Mouse (Mus musculus): ENCODE data around the gene AI467606. TPM values are rescaled to one million over a fixed set of nuclear protein-coding genes. Genes with fewer than 3 reads are reported as not detected.
"Not testable (repeated sequence)": the region's sequence is repeated elsewhere in the genome, so short reads cannot be mapped to it uniquely, and the experiment has no call there.

Gene AI467606
- total RNA-seq (2017): 17.2 and 24.1 TPM in 2 replicates

GRCm38 (mm10) chr7:127091114-127091896, at the start of gene AI467606:
AI467606 (plus strand) TSS chr7:127091359.
- peak; percentile 90 for ATAC-seq (replicated peaks; ENCODE audit: low read depth, poor library complexity, severe bottlenecking)

- peak; percentile 98 for ATAC-seq (replicated peaks; ENCODE audit: low read depth, poor library complexity, severe bottlenecking)
Observed at GRCm38 (mm10) chr7:127041851-127042672, 49.1 kb upstream of the AI467606 start, which contains the start of gene Kif22. Kif22 (minus strand) TSS chr7:127042471.

GRCm38 (mm10) chr7:127055026-127055585, 36.1 kb upstream of the AI467606 start:
- ATAC-seq (replicated peaks; ENCODE audit: low read depth, poor library complexity, severe bottlenecking): no peak

- ATAC-seq (replicated peaks; ENCODE audit: low read depth, poor library complexity, severe bottlenecking): no peak
Observed at GRCm38 (mm10) chr7:127065538-127065937, 25.6 kb upstream of the AI467606 start.

GRCm38 (mm10) chr7:127066317-127066716, 24.8 kb upstream of the AI467606 start:
- no peak for ATAC-seq (replicated peaks; ENCODE audit: low read depth, poor library complexity, severe bottlenecking)

- ATAC-seq (replicated peaks; ENCODE audit: low read depth, poor library complexity, severe bottlenecking): no peak
Observed at GRCm38 (mm10) chr7:127070871-127071413, 20.2 kb upstream of the AI467606 start.

GRCm38 (mm10) chr7:127073221-127073620, 17.9 kb upstream of the AI467606 start:
- no peak for ATAC-seq (replicated peaks; ENCODE audit: low read depth, poor library complexity, severe bottlenecking)

- no peak for ATAC-seq (replicated peaks; ENCODE audit: low read depth, poor library complexity, severe bottlenecking)
Observed at GRCm38 (mm10) chr7:127076188-127076587, 15.0 kb upstream of the AI467606 start.

- ATAC-seq (replicated peaks; ENCODE audit: low read depth, poor library complexity, severe bottlenecking): 0 out of 2 replicates have a peak, but pooled peaks have one; percentile 27
Observed at GRCm38 (mm10) chr7:127077692-127078091, 13.5 kb upstream of the AI467606 start.

- peak; percentile 70 for ATAC-seq (replicated peaks; ENCODE audit: low read depth, poor library complexity, severe bottlenecking)
Observed at GRCm38 (mm10) chr7:127080045-127080444, 11.1 kb upstream of the AI467606 start.

GRCm38 (mm10) chr7:127082271-127082670, 8.9 kb upstream of the AI467606 start:
- ATAC-seq (replicated peaks; ENCODE audit: low read depth, poor library complexity, severe bottlenecking): peak; percentile 12; the same call in 1 of the 2 replicates

- ATAC-seq (replicated peaks; ENCODE audit: low read depth, poor library complexity, severe bottlenecking): no peak
Observed at GRCm38 (mm10) chr7:127082995-127083394, 8.2 kb upstream of the AI467606 start.

GRCm38 (mm10) chr7:127083689-127084088, 7.5 kb upstream of the AI467606 start:
- peak; percentile 37 for ATAC-seq (replicated peaks; ENCODE audit: low read depth, poor library complexity, severe bottlenecking)

GRCm38 (mm10) chr7:127084794-127085193, 6.4 kb upstream of the AI467606 start:
- no peak for ATAC-seq (replicated peaks; ENCODE audit: low read depth, poor library complexity, severe bottlenecking)

- ATAC-seq (replicated peaks; ENCODE audit: low read depth, poor library complexity, severe bottlenecking): not testable (repeated sequence)
Observed at GRCm38 (mm10) chr7:127085751-127086150, 5.4 kb upstream of the AI467606 start.

- not testable (repeated sequence) for ATAC-seq (replicated peaks; ENCODE audit: low read depth, poor library complexity, severe bottlenecking)
Observed at GRCm38 (mm10) chr7:127087278-127088010, 3.7 kb upstream of the AI467606 start, which contains the start of gene Zg16. Zg16 (minus strand) TSS chr7:127087328.

GRCm38 (mm10) chr7:127088083-127088482, 3.1 kb upstream of the AI467606 start:
- ATAC-seq (replicated peaks; ENCODE audit: low read depth, poor library complexity, severe bottlenecking): no peak

- ATAC-seq (replicated peaks; ENCODE audit: low read depth, poor library complexity, severe bottlenecking): no peak
Observed at GRCm38 (mm10) chr7:127088901-127089845, 2.0 kb upstream of the AI467606 start.

Measured in common myeloid progenitor, adult 5-6 weeks (primary cell).